Mouse (Mus musculus): Measurements from ENCODE around the gene Sipa1l1.

- TF ChIP-seq GATA1 (IDR thresholded peaks at IDR 0.05; ENCODE audit: borderline replicate concordance, low read length) = no peak
- no peak for TF ChIP-seq FLI1 (IDR thresholded peaks at IDR 0.05; ENCODE audit: low read length)
Observed at GRCm38 (mm10) chr12:82401440-82401839, 232.3 kb downstream of the Sipa1l1 start.
